Mouse (Mus musculus) intestine, postnatal 0 days (tissue): ENCODE results near the gene Ifi213. TPM values are rescaled to one million over a fixed set of nuclear protein-coding genes. Genes with fewer than 3 reads are reported as not detected.
"Not testable (repeated sequence)": the region's sequence is repeated elsewhere in the genome, so short reads cannot be mapped to it uniquely, and the experiment has no call there.

Experiments used
- ATAC-seq: fragments of 200-750 bp; cut with Nextera tagmentation; 2 replicates; pipeline ENCODE4 v1.8.0; 2017; ENCODE audit warnings: mild to moderate bottlenecking, moderate TSS enrichment, moderate library complexity
- H3K27ac ChIP-seq: fragments of 300-500 bp; sonication (generic); 2 replicates; pipeline ENCODE4 v1.5.1; 2014; ENCODE audit warnings: mild to moderate bottlenecking, low read depth, low read length, moderate library complexity
- H3K27me3 ChIP-seq: fragments of 300-500 bp; sonication (generic); replicated peaks from 2 replicates; pipeline ENCODE4 v1.6.1; 2014; ENCODE audit warnings: low read length, mixed read lengths; ENCODE audit not compliant: control insufficient read depth, insufficient read depth
- H3K36me3 ChIP-seq: fragments of 300-500 bp; sonication (generic); 2 replicates; pipeline ENCODE4 v1.6.1; 2014; ENCODE audit warnings: mild to moderate bottlenecking, moderate library complexity; ENCODE audit not compliant: control insufficient read depth, insufficient read depth
- H3K4me1 ChIP-seq: fragments of 300-500 bp; sonication (generic); replicated peaks from 2 replicates; pipeline ENCODE4 v1.6.1; 2014; ENCODE audit warnings: antibody characterized with exemption, low read length, mixed read lengths; ENCODE audit not compliant: control insufficient read depth, insufficient read depth
- H3K4me2 ChIP-seq: fragments of 300-500 bp; sonication (generic); replicated peaks from 2 replicates; pipeline ENCODE4 v1.6.1; 2014; ENCODE audit warnings: low read depth, mild to moderate bottlenecking, moderate library complexity
- H3K4me3 ChIP-seq: fragments of 300-500 bp; sonication (generic); 2 replicates; pipeline ENCODE4 v1.5.1; 2014; ENCODE audit warnings: low read depth, low read length
- H3K9ac ChIP-seq: fragments of 300-500 bp; sonication (generic); 2 replicates; pipeline ENCODE4 v1.6.1; 2014; ENCODE audit warnings: mild to moderate bottlenecking, low read depth, low read length
- H3K9me3 ChIP-seq: fragments of 300-500 bp; sonication (generic); 2 replicates; pipeline ENCODE4 v1.6.1; 2016; ENCODE audit warnings: mixed run types; ENCODE audit not compliant: control insufficient read depth
- CTCF ChIP-seq: sonication (generic); IDR thresholded peaks from 2 replicates; pipeline ENCODE4 v1.5.1; 2016; ENCODE audit warnings: low read depth, mild to moderate bottlenecking, control low read depth, antibody characterized with exemption, moderate library complexity
- WGBS: fragments of 180-500 bp; shearing (Covaris S2); extraction: QIAGEN DNeasy Blood & Tissue Kit; methylation state at CpG from one replicate; pipeline ENCODE4 v1.1.7; 2014; 5-methylcytosine and 5-hydroxymethylcytosine counted together
- polyA plus RNA-seq: library from polyadenylated mRNA; unstranded; fragments of >200 nt; fragmentation: Nextera tagmentation; extraction: Ambion mirVana; gene quantifications from 2 replicates; pipeline ENCODE4 v1.2.1, GENCODE M21; 2015

Gene Ifi213
- 0.22 and 0.59 TPM in 2 replicates for polyA plus RNA-seq

DNA sequence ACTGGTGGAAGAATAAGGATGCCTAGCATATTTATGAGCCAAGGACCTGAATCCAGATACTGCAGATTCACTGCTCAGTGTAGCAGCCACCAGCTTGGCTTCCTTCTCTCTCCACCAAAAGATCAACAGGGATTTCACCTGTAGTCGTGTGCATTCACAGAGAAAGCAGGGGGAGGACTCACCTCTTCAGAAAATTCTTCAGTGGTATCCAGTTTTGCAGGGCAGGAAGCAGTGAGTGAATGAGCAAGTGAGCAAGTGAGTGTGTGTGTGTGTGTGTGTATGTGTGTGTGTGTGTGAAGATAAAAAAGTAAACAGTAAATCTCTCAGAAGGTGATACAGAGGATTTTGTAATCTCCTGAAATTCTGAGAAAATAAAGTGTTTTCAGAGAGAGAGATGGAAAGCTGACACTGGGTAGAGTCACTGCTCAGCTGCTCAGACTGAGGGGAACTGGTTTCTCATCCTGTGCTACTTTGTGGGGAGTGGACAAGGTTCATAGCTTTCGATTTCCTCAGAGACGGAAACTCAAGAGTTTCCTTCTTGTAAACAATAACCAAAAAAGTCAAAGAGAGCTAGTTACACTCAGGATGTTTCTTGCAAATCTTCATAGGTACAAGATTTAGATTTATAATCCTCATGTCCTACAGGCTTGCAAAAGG, at the start of gene Ifi213:
Gene Ifi213 (minus strand): TSS at position 437 of the 657 bp plus-strand sequence.
- H3K4me1 ChIP-seq = not testable (repeated sequence)

DNA sequence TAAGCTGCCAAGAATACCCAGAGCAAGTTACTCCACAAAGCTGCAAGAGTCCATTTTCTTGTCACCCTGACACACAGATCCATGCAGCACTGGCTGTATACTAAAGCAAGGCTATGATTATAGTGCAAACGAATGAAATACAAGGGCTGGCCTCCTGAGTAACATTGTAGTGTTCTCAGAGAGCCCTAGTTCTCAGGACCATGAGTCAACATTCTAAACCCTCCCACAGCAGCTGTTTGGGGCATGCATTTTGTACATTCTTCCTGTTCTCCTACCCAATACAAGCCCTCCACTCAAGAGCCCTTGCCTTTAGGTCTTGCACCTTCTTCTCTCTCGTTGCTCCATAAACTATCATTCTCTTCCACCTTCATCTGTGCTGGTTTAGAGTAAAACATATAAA, 46.3 kb upstream of the Ifi213 start:
- WGBS = 68% methylated on average over 2 of the region's 2 CpGs

More for the DNA sequence above, at the start of gene Ifi213:
- H3K9ac ChIP-seq, ATAC-seq, H3K36me3 ChIP-seq, H3K27me3 ChIP-seq, H3K4me3 ChIP-seq, H3K9me3 ChIP-seq, H3K4me2 ChIP-seq, H3K27ac ChIP-seq: not testable (repeated sequence)
- WGBS = 44% methylated on average over 3 of the region's 3 CpGs

DNA sequence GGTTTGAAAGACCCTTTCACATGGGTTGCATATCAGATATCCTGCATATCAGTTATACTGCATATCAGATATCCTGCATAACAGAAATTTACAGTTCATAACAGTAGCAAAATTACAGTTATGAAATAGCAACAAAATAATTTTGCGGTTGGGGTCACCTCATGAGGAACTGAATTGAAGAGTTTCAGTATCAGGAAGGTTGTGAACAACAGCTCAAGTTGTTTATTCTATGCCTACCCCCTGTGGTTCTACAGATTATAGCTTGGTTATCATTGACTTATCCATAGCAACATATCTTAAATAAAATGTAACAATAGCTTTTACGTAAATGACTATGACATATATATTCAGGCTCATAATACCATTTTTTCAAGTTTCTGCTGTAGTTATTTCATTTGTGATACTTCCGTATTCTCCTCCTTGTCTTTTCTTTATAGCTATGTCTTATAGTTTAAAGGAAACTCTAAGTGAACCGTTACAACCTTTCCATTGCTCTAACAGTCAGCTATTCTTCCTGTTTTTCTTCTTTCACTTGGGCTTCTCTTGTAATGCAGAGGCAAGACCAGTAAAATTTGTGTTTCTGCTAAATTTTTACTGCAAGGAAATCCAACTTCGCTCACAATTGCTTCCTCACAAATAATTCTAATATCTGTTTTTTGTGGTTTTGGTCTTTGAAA, 35.0 kb upstream of the Ifi213 start:
- Histone ChIP-seq H3K36me3 (no peaks in the 10 kb centered on the region), H3K4me3 (no peak overlapping the region), H3K27ac (no peak overlapping the region), H3K9ac (no peak overlapping the region), H3K27me3 (no peaks in the 10 kb centered on the region), H3K9me3 (no peaks in the 10 kb centered on the region), H3K4me1 (no peaks in the 10 kb centered on the region), H3K4me2 (no peak overlapping the region)
- no peak for TF ChIP-seq CTCF
- no peak for ATAC-seq
- WGBS = 89% methylated on average over 5 of the region's 5 CpGs

More for the DNA sequence above, 46.3 kb upstream of the Ifi213 start:
- TF ChIP-seq CTCF = no peak
- no peaks in the 10 kb centered on the region for H3K4me1 ChIP-seq
- no peak overlapping the region for H3K9ac ChIP-seq
- no peak overlapping the region for H3K4me3 ChIP-seq
- no peaks in the 10 kb centered on the region for H3K27me3 ChIP-seq
- H3K36me3 ChIP-seq = no peaks in the 10 kb centered on the region
- no peak overlapping the region for H3K4me2 ChIP-seq
- no peak for ATAC-seq
- no peak overlapping the region for H3K27ac ChIP-seq
- H3K9me3 ChIP-seq = no peaks in the 10 kb centered on the region

DNA sequence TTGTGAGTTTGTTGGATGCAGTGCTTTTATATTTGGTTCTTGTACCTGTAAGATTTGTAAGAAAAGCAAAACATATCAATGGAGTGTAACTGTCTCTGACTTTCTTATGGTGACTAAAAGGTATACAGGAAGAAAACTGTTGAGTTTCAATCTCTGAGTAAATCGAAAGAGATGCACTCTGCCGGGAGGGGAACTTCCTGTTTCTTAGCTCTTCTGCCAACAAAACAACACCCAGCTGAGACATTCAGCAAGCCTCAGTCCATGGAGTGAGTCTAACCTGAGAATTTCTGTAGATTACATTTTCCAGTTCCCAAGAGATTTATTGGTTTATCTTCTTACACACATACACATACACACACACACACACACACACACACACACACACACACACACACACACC, 31.5 kb upstream of the Ifi213 start, which contains the start of gene Ifi209:
Gene Ifi209 (plus strand): TSS at position 296 of the 400 bp plus-strand sequence.
- ATAC-seq, H3K27me3 ChIP-seq, H3K4me3 ChIP-seq, H3K9me3 ChIP-seq, H3K4me2 ChIP-seq, H3K4me1 ChIP-seq, H3K9ac ChIP-seq, H3K27ac ChIP-seq, H3K36me3 ChIP-seq: not testable (repeated sequence)
- 67% methylated on average over 2 of the region's 2 CpGs for WGBS

DNA sequence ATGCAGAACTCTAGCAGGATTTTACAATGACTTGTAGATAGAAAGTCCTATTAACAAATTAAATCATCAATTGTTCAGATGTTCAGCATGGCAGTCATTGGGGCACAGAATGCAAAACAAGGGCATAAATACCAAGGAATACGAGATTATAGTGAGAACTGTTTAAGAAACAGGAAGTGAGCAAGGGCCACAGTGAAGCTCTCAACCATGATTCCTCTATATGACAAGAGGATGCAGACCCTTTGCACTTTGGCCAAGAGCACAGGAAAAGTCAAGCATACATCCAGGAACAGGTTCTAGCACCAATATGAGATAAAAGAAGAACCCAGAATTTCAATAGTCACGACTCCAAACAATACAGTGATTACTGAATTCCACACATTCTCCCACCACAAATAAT, 27.6 kb upstream of the Ifi213 start:
- ATAC-seq = no peak
- Histone ChIP-seq H3K4me1 (no peaks in the 10 kb centered on the region), H3K27me3 (no peaks in the 10 kb centered on the region), H3K4me3 (no peak overlapping the region), H3K27ac (no peak overlapping the region), H3K9ac (no peak overlapping the region), H3K36me3 (no peaks in the 10 kb centered on the region), H3K4me2 (no peak overlapping the region), H3K9me3 (no peaks in the 10 kb centered on the region)
- WGBS = 77% methylated on average over 2 of the region's 2 CpGs
- no peak for TF ChIP-seq CTCF

DNA sequence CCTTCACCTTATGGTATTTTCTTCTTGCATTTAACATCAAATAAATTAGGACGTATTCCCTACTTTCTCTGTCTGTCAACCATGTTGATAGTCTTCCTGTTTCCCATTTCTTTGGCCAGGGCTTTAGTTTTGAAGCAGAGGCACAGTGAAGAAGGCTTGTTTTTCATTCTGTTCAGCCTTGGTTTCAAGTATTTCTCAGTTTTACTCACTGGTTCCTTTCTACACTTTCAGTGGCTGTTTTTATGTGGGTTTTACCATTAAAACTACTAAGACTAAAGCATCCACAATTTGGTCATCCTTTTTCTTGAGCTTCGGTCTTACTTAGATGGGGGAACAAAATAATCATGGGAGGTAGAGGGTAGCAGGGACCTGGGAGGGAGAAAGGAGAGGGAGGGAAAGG, 25.0 kb upstream of the Ifi213 start:
- no peak overlapping the region for H3K27ac ChIP-seq
- no peak for TF ChIP-seq CTCF
- WGBS = 93% methylated on average over 2 of the region's 2 CpGs
- H3K9me3 ChIP-seq = no peaks in the 10 kb centered on the region
- H3K27me3 ChIP-seq = no peaks in the 10 kb centered on the region
- no peak for ATAC-seq
- H3K9ac ChIP-seq = no peak overlapping the region
- H3K4me1 ChIP-seq = no peaks in the 10 kb centered on the region
- H3K4me2 ChIP-seq = no peak overlapping the region
- no peaks in the 10 kb centered on the region for H3K36me3 ChIP-seq
- no peak overlapping the region for H3K4me3 ChIP-seq

DNA sequence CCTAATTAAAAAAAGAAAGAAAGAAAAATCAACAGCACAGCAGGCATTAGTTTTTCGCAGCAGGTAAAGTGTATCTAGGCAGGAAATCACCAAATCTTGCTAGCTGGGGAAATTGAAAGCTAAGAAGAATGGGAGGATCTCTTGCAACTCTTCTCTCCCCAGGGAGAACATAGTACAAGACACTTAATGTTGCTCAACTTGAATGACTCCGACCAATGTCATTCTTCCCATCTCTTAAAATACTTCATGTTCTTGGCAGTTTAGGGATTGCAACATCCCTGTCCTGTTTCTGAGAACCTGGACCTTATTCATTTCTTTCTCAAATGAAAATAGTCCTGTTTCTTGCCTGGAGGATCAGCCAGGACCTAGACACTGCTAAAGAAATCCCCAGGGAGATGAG, 23.1 kb upstream of the Ifi213 start:
- H3K4me2 ChIP-seq, H3K4me1 ChIP-seq, H3K36me3 ChIP-seq, ATAC-seq, H3K27me3 ChIP-seq, H3K4me3 ChIP-seq, H3K9me3 ChIP-seq, H3K9ac ChIP-seq, H3K27ac ChIP-seq: not testable (repeated sequence)
- 79% methylated on average over 2 of the region's 2 CpGs for WGBS

DNA sequence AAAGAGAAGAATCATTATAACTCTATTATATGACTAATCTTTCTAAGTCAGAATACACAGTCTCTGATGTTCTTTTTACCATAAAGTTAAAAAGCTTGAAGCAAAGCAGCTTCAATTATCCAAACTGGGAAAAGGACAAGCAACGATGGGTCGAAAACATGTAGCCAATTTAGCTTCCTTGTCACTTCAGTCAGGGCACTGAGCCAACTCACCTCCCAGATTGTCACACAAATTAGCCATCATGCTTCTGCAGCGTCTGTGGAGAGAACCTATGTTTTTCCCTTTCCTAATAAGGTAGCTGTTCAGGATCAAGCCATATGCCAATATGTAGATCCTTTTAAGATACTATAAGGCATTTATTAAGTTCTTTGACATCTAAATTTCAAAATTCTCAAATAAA, 11.2 kb upstream of the Ifi213 start:
- not testable (repeated sequence) for ATAC-seq, H3K9me3 ChIP-seq, H3K27me3 ChIP-seq, H3K36me3 ChIP-seq, H3K4me2 ChIP-seq, H3K27ac ChIP-seq, H3K4me3 ChIP-seq, H3K4me1 ChIP-seq, H3K9ac ChIP-seq
- 81% methylated on average over 3 of the region's 3 CpGs for WGBS

DNA sequence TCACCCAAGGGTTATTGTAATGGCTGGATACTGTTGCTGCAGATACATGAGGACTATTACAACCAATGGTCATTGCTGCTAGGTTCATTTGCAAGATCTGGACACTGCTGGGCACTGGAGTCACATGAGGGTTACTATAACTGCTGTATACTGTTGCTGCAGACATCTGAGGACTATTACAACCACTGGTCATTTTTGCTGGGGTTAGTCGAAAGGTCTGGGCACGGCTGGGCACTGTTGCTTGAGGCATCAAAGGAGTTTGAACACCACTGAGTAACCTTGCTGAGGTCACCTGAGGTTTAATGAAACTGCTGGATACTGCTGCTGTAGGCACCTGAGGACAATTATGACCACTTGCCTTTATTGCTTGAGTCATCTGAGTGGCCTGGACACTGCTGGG, 9.4 kb downstream of the Ifi213 start:
- H3K36me3 ChIP-seq, H3K4me2 ChIP-seq, H3K9me3 ChIP-seq, H3K27me3 ChIP-seq, H3K9ac ChIP-seq, H3K27ac ChIP-seq, ATAC-seq, H3K4me3 ChIP-seq, H3K4me1 ChIP-seq: not testable (repeated sequence)
- WGBS = 93% methylated on average over 2 of the region's 2 CpGs
